Mouse (Mus musculus) left cerebral cortex, postnatal 14 days (tissue): ENCODE results near the gene Gm11214. TPM values are rescaled to one million over a fixed set of nuclear protein-coding genes. Genes with fewer than 3 reads are reported as not detected.

Source experiments
- DNase-seq, 2 experiments: peaks; one replicate each; pipeline ENCODE4 v3.0.0; 2021 to 2022; ENCODE audit warnings: low spot score in 2 of 2, mixed read lengths in 1 of 2
- intact Hi-C: fragments of 180-260 bp; cut with DNase I; formaldehyde crosslinking; loops from one replicate; pipeline ENCODE4 v1.15.1; 2025
- long read RNA-seq, 2 experiments: library from polyadenylated mRNA; stranded (forward); transcript quantifications; one replicate each; pipeline ENCODE4 v2.0.0; 2021
- total RNA-seq, 2 experiments: library from RNA; stranded (reverse); gene quantifications; 2 replicates each; pipeline ENCODE4 v1.2.3; 2021

The Gm11214 gene
- not detected for total RNA-seq
- long read RNA-seq, experiment 1, result 0 reads
- long read RNA-seq, experiment 2, result 0 reads

DNA sequence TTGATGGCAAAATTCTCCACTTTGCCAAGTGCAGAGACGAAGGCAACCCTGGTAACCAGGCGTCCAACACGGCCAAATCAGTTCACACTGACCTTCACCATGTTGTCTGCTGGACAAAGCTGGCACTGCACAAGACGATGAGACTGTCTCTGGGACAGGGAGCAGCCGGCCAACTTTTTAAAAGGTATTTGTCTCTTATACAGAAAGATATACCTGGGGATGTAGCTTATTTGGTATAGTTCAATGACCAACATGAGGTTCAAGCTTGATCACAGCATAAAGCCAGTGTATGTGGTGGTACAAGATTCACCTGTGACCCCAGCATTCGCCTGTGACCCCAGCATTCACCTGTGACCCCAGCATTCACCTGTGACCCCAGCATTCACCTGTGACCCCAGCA is at the start of gene Gm11214:
Gene Gm11214 (minus strand): TSS at position 101 of the 400 bp plus-strand sequence.
- intact Hi-C loops, result no loop called here
- no peak for DNase-seq

DNA sequence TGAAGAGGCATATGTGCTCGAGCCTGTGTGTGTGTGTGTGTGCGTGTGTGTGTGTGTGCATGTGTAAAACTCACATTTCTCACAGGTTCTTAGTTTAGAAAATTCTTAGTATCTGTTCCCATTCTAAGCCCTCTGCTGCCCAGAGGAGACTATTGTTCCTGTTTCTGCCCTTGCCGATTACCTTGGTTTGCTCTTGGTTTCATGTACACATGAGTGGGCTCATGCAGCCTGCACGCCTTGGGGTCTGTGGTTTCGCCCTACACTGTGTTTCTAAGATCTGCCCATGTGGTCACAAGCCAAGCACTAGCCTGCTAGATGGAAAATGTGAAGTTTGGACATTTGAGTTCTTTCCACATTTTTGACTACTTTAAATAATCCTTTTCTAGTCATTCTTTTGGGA is 48.7 kb upstream of the Gm11214 start:
- intact Hi-C loops, result no loop called here

DNA sequence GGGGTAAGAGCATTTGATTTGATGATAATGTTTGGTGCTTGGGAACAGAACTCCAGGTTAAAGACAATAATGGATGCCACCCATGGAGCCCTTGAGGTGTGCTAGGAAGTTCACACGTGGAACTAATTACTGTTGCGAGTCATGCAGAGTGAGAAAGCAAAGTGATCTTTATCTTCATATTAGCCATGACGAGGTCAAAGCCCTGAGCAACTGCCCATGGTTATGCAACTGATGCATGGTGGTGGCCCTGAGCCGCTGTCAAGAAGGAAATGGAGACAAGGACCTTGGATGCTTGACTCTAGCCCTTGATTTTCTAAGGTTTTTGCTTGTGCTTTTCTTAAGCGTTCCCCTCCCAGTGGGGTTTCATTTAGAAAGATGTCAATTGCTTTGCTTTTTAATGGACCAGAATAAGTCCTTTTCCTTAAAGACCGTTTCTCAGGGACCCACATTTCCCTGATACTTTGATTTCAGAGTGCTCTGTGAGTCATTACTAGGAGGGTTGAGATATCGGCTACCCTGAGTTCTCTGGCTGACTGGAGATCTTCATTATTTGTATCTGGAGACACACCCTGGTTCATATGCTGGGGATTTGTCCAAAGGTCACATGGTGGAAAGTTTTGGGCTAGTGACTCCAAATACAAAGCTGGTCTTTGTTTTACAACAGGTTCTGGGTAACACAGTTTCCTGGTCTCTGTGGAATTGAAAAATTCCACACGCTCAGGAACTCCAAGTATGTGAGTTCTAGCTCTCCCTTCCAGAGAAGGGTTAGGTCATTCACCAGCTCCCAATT is 47.4 kb upstream of the Gm11214 start:
- intact Hi-C loops, result no loop called here
- DNase-seq, result no peak

More for the DNA sequence above, 48.7 kb upstream of the Gm11214 start:
- DNase-seq, result no peak

DNA sequence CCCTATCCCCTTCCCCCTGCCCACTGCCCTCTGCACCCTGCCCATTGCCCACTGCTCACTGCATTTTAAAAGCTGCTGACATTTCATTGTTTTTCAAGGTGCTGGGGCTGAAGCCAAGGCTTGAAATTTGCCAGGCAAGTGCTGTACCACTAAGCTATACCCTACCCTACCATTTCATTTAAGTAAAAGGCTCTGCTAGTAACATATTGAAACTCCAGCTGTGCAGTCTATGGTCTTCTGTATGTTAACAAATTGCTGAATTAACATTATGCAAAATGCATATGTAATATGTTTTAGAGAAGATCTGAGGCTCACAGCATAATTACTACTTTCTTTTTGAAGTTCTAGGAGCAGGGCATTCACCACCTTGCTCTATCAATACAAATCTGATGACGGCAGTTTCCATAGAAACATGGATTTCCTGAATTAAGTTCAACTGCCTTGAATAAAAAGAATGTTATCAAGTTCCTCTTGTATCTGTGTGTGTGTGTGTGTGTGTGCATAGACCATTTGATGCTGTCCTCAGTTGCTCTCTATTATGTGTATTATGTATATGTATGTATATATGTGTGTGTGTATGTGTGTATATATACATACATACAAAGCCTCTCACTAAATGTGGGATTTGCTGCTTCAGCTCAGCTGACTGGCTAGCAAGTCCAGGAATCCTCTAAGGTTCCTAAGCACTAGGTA is 43.2 kb upstream of the Gm11214 start:
- DNase-seq, result no peak
- intact Hi-C loops, result no loop called here

DNA sequence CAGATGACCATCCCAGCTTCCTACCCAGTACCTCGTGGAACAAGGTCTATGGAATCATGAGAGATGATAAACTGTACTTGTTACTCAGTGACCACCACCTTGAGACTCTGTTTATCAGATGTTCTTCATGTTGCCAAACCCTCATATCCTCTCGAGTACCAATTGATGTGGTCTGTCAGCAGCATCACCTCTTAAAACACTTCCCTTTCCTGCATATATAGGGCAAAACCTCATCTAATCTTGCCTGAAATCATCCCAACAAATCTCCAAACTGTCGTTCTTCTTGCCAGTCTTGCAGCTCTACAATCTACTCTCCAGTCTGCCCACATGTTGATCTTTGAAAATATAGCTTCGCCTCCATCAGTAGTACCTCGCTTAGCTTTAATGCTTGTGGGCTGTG is 41.1 kb upstream of the Gm11214 start:
- DNase-seq, result no peak
- intact Hi-C loops, result no loop called here

DNA sequence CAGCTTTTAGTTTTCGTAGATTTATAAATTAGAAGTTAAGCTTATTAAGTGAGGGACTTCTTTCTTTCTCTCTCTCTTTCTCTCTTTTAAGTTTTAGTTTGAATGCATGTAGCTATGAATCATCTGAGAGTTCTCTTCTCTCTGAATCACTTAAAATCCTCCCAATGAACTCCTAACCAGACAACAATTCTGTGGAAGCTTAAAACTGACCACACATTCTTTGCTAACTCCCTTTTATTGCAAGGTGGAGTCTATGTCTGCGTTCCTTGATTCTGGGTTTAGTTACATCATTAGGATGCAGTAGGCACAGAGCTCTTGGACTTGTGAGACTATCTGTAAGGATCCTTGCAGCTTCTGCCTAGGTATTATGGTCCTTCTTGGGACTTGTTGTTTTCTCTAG is 40.5 kb upstream of the Gm11214 start:
- DNase-seq, result no peak

DNA sequence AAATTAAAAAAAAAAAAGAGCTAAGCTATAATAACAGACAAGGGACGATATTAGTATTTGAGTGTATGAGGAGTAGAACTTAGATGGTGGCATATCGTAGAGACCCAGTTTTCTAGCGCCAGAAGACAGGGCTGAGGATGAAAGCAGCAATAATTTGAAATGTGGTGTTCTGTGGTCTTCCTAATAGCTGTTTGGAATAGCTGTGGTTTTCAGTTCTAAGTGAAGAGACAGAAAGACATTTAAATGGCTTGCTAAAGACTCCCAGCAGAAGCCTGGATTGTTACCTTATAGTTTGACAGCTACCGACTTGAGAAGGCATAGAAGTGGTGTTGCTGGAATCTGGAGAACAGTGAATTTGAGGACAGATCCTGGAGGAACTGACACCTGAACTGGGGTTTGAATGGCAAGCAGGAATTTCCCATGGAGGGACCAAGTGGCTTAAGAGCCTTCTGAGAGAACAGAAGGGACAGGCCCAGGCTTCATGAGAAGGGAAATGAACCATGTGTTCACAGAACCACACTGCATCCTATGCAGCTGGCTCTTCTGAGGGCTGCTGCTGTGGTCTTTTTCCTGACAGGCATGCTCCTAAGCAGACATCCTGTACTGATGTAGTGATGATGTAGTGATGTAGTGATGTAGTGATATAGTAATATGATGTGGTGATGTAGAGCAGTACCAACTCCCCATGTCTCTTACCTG is 39.0 kb upstream of the Gm11214 start:
- intact Hi-C loops, result no loop called here
- no peak for DNase-seq

More for the DNA sequence above, 40.5 kb upstream of the Gm11214 start:
- intact Hi-C loops, result no loop called here

DNA sequence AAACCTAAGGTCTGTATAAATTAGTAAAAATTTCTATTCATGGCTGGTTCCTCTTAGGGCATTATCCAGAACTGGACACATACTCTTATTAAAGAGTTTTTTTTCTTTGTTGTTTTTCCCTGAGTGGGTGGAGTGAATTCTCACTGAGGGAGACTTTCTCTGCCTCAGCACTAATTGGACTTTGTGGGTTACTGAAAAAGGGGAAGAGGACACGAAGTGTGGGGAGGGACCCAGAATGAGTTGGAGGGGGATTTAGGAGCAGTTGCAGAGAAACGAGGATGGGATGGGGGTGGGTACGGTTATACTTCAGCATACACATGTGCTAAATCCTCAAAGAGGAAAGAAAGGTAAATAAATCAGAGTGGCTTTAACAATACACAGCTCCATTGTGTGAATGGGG is 36.6 kb upstream of the Gm11214 start:
- intact Hi-C loops, result no loop called here
- DNase-seq, result no peak

DNA sequence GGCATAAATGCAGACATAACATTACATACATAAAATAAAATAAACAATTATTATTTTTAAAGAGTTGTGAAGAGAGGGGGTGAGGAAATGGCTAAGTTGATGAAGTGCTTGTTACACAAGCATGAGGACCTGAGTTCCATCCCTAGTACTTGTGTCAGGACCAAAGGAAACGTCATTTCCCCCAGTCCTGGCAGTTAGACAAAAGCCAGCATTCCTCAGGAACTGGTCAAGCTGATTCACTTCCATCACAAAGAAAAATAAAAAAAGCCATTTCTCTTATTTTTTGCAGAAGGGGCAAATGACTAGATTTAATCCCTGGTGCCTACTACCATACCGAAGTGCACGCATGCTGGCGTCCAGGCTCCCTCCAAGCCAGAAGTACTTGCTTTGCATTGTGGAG is 33.7 kb upstream of the Gm11214 start:
- intact Hi-C loops, result no loop called here
- DNase-seq, result no peak

DNA sequence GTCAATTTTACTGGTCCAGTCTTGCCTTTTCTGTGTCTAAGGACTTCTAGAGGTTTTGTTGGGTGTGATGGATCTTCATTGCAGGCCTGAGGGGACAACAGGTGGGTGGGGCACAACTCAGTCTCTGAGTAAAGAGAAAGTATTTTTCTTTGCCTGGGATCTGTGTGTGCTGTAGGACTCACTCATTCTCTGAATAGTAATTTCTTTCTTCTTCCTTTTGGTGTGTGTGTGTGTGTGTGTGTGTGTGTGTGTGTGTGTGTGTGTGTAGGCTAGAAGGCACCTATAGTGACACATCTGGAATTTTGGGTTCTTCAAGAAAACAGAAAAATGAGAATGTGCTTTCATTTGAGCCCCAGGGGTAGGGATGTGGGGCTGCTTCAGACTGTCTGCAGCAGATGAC is 29.2 kb upstream of the Gm11214 start:
- no peak for DNase-seq
- intact Hi-C loops, result no loop called here

DNA sequence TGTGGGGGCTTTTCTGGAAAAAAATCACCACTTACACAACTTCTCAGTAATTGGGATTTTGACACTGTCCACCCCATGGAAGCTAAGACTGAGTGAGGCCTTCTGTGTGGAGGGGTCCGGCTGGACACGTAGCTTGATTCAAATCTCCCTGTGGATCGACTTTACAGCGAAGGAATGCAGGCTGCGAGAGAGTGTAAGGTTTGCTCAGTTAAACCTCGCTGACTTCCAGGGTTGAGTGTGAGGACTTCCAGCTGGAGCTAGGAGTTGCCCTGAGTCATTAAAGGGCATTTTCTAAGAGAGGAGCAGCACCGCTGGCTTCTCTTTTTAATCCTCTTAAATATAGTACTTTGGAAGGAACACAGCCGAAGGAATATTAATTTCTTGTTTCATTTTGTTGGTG is 24.2 kb upstream of the Gm11214 start:
- DNase-seq, result no peak
- intact Hi-C loops, result loop anchor here (2.0 to 10.0 kb wide), 2 partner anchors 261 to 807 kb away; no protein-coding TSS in a partner anchor

DNA sequence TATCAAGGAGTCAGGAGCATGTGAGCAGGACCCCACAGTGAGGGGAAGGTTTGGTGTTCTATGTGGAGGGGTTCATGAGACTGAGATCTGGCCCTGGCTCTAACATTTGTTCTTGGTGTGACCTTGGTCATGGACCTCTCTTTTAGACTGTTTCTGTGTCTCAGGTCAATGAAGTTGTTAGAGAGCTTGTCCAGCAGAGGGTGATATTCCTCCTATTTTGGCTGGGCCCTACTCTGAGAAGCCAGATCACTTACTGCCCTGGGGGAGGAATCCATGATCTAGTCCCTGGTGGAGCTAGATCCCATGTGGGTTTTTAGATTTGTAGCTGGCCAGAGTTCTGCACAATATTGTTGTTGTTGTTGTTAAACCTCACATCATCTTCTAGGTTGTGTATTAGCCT is 23.0 kb upstream of the Gm11214 start:
- intact Hi-C loops, result loop anchor here (1.0 to 10.0 kb wide), 3 partner anchors 154 to 809 kb away; no protein-coding TSS in a partner anchor
- DNase-seq, result peak in 1 of 2 experiments; percentile 26

DNA sequence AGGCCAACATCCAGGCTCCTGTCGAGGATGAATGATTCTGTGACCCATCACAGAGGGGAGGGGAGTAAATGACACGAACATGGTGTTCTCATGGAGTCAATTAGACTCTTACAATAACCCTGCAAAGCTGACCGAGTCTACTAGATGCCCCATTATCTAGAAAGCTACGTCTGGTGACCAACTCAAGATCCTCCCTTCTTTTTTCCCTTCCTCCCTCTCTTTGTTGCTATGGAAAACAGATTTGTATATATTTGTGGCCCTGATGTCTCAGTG is 22.0 kb upstream of the Gm11214 start:
- DNase-seq, result no peak
- intact Hi-C loops, result loop anchor here (10.0 kb wide), 1 partner anchor 810 kb away; no protein-coding TSS in a partner anchor

DNA sequence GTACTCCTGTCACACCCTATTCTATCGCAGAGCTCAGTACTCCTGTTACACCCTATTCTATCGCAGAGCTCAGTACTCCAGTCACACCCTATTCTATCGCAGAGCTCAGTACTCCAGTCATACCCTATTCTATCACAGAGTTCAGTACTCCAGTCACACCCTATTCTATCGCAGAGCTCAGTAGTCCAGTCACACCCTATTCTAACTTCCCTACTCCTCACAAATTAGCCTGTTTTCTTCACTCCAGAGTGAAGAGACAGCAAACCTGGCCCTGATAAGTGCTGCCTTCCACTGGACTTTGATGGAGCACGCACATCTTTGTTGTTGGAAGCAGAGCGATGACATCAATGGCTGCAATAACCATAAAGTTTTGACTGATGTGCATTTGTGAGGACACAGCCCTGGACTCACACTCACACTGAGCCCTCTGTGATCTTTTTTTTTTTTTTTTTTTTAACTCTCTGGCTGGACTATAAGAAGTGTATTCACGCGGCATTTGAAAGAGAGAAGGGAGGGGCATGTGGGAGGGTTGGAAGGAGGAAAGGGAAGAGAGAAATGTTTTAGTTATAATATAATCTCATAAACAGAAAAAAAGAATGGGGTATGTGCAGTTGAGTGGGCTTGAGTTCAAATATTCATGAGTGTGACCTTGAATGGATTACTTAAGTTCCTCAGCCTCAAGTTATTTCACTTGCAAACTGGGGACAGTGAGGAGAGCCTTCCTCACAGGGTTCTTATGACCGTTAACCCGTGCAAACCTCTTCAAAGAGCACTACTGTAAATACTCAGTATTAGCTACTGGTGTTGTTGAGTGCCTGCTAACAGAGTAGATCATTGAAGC is 21.5 kb upstream of the Gm11214 start:
- DNase-seq, result no peak

DNA sequence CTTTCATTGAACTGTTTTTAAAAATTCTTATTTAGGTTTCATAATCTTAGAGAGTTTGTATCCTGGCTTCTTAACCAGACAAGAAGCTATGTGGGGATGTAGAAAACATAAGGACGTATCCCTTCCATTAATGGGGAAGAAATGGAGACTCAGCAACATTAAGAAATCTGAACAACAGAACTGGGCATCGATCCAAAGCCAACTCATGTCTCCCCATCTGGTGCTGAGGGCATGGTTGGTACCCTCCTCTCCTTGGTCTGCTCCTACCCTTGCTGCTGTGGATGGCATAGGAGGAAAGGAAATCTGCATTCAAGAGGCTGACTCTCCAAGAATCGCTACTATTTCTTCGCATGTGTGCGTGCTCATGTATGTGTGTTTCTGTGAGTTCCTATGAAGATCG is 20.5 kb upstream of the Gm11214 start:
- intact Hi-C loops, result loop anchor here (10.0 kb wide), 1 partner anchor 811 kb away; no protein-coding TSS in a partner anchor

More for the DNA sequence above, 21.5 kb upstream of the Gm11214 start:
- intact Hi-C loops, result loop anchor here (10.0 kb wide), 1 partner anchor 810 kb away; no protein-coding TSS in a partner anchor

DNA sequence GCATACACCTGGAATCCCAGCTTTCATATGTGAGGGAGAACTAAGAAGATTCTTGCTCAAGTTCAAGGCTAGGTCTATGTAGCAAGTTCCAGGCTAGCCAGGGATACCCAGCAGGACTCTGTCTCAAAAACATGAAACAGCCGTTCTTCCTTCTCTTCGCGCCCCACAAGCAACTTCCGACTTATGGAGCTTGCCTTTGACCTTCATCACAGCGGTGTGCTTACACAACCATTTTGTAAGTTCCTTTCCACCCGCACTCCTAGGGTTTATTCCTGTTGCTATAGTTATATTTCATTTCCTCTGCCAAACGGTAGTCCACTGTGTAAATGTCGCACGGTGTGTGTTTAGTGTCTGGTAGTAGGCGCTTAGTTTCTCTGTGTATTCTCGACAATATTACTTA is 19.9 kb upstream of the Gm11214 start:
- intact Hi-C loops, result loop anchor here (10.0 kb wide), 1 partner anchor 812 kb away; no protein-coding TSS in a partner anchor
- DNase-seq, result no peak

More for the DNA sequence above, 20.5 kb upstream of the Gm11214 start:
- DNase-seq, result no peak

DNA sequence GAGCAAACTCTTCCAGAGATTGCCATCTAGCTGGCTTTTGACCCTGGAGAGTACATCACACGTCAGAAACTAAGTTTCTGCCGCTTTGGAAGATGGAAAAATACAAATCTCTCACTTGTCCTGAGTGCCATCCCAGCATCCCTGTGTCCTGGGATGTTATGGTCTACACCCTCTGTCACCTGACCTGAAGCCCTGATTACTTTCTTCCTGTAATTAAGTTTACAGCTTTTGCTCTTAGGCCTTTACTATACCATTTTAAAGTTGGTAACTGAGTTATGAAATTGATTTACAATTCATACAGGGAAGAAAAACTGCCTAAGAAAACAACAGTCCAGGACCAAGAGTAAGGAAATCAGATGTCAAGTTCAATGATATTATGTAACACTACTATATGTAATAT is 19.3 kb upstream of the Gm11214 start:
- intact Hi-C loops, result loop anchor here (10.0 kb wide), 1 partner anchor 812 kb away; no protein-coding TSS in a partner anchor
- no peak for DNase-seq

DNA sequence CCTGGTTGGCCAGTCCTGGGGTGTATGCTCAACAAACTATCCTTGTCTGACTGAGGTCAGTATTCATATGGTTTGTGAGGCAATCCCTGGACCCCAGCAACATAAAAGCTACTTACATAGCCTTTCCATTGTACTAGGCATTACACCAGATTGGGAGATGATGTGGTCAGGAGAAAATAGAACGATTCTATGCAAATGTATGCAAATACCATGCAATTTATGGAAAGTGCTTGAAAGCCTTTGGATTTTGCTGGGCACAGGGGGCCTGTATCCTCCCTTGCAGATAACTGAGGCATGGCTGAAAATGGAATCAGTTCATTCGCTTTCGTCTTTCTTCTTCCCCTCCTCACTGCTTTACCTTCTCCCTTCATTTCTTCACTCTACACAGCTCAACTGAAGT is 18.4 kb upstream of the Gm11214 start:
- DNase-seq, result no peak
- intact Hi-C loops, result loop anchor here (10.0 kb wide), 1 partner anchor 813 kb away; no protein-coding TSS in a partner anchor

DNA sequence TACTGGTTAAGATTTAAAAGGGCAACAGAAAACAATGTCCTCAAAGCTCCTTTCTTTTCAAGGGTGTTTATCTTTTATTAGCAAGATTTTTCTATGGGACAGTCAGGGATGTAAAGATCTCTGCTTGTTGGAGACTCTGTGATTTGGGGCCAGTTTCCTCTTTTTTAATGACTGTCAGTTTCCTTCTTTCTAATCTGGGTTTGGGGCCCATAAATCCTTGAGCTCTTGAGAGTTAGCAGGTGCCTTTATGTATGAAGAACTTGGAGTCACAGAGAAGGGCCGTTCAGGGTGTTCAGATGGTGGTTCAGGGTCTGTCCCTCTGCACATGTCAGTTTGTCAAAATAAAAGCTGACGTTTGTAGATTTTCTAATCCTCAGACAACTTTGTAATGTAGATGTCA is 11.9 kb upstream of the Gm11214 start:
- no peak for DNase-seq
- intact Hi-C loops, result no loop called here
